Mouse (Mus musculus) spleen, embryonic (tissue): ENCODE measurements at regions not wholly inside any gene's neighbourhood (a gene's known extent, or its start where the extent isn't known, plus 50 kb on each side); places are given as distances from the start of the nearest gene placed in this dataset.

Source experiments
- CTCF ChIA-PET: fragments of 350-600 bp; sonication (Branson Sonifier 250); formaldehyde crosslinking; loops from one replicate; lab custom pipeline; 2022; lab: Charles Lee

DNA sequence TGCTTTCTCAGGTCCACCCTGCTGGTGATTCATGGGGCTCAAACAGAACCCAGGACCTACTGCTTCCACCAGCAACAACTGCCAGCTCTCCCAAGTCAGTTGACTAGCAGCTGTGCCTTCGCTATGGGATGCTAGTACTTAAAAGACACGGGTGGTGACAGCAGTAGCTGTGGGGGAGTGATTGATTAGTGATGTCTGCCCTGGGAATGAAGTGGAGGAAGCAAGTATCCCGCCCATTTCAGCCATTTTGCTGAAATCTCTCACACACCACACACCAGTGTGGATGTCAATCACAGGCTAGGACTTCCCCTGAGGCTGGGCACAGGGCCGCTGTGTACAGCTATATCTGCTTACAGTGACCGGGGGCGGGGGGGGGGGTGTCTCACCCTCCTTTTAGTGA is 153.2 kb downstream of the Matn1 start:
- CTCF ChIA-PET, result no interaction called here

GRCm38 (mm10) chr4:131100093-131100795 is 156.1 kb downstream of the Matn1 start:
- CTCF ChIA-PET, result no interaction called here

DNA sequence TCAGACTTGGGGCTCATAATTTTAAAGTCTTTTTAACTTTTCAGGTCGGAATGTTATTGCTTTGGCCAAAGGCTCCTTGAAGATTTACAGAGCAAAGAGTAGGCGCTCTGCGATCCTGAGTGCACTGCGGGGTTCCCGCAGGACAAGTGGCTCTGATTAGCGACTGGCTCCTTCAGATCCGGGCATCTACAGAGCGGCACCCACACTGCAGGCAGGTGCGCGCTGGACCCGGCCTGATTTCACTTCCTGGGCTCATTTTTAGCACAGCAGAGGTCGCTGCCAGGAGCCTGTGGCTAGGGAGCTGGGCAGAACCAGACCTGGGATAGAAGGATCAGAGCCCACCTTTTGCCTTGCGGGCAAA is 156.6 kb downstream of the Matn1 start:
- CTCF ChIA-PET, result no interaction called here

- CTCF ChIA-PET, result no interaction called here
Observed at GRCm38 (mm10) chr4:131102163-131102562, 158.0 kb downstream of the Matn1 start.

GRCm38 (mm10) chr4:131107127-131107857 is 163.1 kb downstream of the Matn1 start:
- CTCF ChIA-PET, result no interaction called here

GRCm38 (mm10) chr4:131112536-131112935 is 168.4 kb downstream of the Matn1 start:
- CTCF ChIA-PET, result no interaction called here

GRCm38 (mm10) chr4:131113727-131114303 is 169.6 kb downstream of the Matn1 start:
- CTCF ChIA-PET, result no interaction called here

GRCm38 (mm10) chr4:131115247-131115646 is 171.1 kb downstream of the Matn1 start:
- CTCF ChIA-PET, result no interaction called here

- CTCF ChIA-PET, result no interaction called here
Observed at GRCm38 (mm10) chr4:131118586-131118985, 174.4 kb downstream of the Matn1 start.

DNA sequence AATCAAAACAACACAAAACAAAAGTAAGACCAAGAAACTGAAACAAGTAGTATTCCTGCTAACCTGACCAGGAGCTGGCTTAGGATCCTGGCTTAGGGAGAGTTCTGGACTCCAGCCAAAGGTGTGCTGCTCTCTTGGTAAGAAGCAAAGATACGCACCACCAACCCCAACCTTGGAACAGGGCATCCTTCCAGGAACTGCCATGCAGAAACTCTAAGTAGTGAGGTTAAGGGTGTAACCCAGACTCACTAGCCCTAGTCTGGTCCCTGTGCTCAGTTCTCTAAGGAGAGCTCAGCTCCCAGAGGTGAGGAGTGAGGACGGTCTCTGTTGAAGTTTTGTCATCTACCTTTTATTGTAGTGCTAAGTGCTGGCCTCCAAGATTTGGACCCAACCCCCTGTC is 175.4 kb downstream of the Matn1 start:
- CTCF ChIA-PET, result no interaction called here

- CTCF ChIA-PET, result no interaction called here
Observed at GRCm38 (mm10) chr4:131120680-131121079, 176.5 kb downstream of the Matn1 start.

GRCm38 (mm10) chr4:131125975-131126374 is 181.8 kb downstream of the Matn1 start:
- CTCF ChIA-PET, result no interaction called here

GRCm38 (mm10) chr4:131126901-131127300 is 182.7 kb downstream of the Matn1 start:
- CTCF ChIA-PET, result no interaction called here

DNA sequence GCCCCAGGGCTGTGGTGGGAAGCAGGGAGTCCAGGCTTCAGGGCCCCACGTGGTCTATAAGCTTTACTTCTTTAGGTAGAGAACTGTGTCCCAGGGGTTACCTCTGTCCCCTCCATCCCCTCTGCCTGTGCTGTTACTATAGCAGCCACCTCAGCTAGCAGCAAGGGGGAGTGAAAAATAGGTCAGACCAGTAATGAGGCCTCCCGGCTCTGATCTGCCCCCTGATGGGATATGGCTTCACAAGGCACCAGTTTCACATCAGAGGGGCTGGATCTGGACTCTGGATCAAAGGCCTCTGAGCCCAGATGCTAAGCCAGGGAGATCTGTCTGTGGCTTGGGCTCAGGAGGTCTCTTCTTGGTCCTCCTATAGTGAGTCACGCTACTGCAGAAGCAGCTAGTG is 184.5 kb downstream of the Matn1 start:
- CTCF ChIA-PET, result no interaction called here

GRCm38 (mm10) chr4:131132201-131132600 is 188.0 kb downstream of the Matn1 start:
- CTCF ChIA-PET, result no interaction called here

GRCm38 (mm10) chr4:131132781-131133180 is 188.6 kb downstream of the Matn1 start:
- CTCF ChIA-PET, result no interaction called here

GRCm38 (mm10) chr4:131135841-131136240 is 191.7 kb downstream of the Matn1 start:
- CTCF ChIA-PET, result no interaction called here

DNA sequence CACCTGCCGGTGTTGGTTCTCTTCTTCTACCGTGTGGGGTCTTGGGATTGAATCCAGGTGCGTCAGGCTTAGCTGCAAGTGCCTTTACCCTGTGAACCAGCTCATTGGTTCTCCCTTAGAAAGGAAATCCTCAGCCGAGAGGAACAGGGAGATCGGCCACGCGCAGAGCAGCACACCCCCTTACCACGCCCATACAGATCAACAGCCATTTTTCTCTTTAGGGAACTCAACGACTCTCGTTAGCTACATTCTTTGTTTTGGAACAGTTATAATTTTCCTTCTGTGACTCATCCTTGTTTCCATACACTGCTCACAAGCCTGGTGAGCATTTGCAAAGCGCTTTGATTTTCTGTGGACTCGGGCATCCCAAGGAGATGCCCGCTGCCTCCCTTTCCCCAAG is 194.7 kb downstream of the Matn1 start:
- CTCF ChIA-PET, result no interaction called here

DNA sequence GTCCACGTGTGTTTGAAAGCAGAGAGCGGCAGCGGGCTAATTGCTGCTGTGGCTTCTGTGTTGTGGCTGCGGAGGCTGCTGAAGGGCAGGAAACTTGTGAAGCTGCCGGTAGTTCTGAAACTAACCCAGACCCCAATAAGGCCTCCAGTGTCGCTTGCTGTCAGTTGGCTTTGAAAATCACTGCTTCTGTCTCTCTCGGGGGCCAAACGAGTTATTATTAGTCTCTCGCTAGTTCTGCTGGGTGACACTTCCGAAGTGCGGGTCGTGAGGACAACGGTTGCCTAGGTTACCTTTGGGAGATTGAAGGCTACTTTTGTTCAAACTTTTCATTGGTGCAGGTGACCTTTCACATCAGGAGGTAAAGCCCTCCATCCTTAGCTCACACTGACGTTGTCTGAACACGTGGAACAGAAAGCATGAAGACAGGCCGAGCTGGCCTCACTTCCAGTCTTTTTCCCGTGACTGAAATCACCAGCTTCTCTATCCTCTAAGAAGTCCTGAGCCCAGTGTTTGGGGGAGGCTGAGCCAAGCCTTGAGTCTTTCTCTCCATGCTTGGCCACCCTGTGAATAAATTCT is 197.8 kb downstream of the Matn1 start:
- CTCF ChIA-PET, result no interaction called here

GRCm38 (mm10) chr4:131145507-131145906 is 201.3 kb downstream of the Matn1 start:
- CTCF ChIA-PET, result no interaction called here

- CTCF ChIA-PET, result no interaction called here
Observed at GRCm38 (mm10) chr4:131148042-131148747, 204.0 kb downstream of the Matn1 start.

- CTCF ChIA-PET, result no interaction called here
Observed at GRCm38 (mm10) chr4:131149466-131149865, 205.3 kb downstream of the Matn1 start.
